Mouse (Mus musculus) ovary, adult 18-20 months (tissue): ENCODE results near the gene Pla2g6.

Experiments used
- DNase-seq: peaks from one replicate; pipeline ENCODE4 v3.0.0; 2022; ENCODE audit warnings: low spot score, mixed read lengths

The Pla2g6 gene

GRCm38 (mm10) chr15:79322281-79322990, 5.8 kb downstream of the Pla2g6 start:
- DNase-seq = peak; percentile 73

- no peak for DNase-seq
Measured at GRCm38 (mm10) chr15:79321733-79322190, 6.4 kb downstream of the Pla2g6 start.

GRCm38 (mm10) chr15:79313848-79314369, 14.3 kb downstream of the Pla2g6 start:
- no peak for DNase-seq

- DNase-seq = peak; percentile 55
Measured at GRCm38 (mm10) chr15:79307861-79308260, 20.3 kb downstream of the Pla2g6 start.

GRCm38 (mm10) chr15:79306043-79306637, 22.1 kb downstream of the Pla2g6 start:
- no peak for DNase-seq

GRCm38 (mm10) chr15:79304832-79305231, 23.4 kb downstream of the Pla2g6 start:
- DNase-seq = no peak

GRCm38 (mm10) chr15:79303725-79304124, 24.5 kb downstream of the Pla2g6 start:
- no peak for DNase-seq

GRCm38 (mm10) chr15:79299563-79300155, 28.5 kb downstream of the Pla2g6 start:
- DNase-seq = no peak

GRCm38 (mm10) chr15:79298553-79298952, 29.6 kb downstream of the Pla2g6 start:
- no peak for DNase-seq

GRCm38 (mm10) chr15:79292779-79293178, 35.4 kb downstream of the Pla2g6 start:
- no peak for DNase-seq

GRCm38 (mm10) chr15:79290340-79290739, 37.9 kb downstream of the Pla2g6 start:
- DNase-seq = no peak

- no peak for DNase-seq
Measured at GRCm38 (mm10) chr15:79289441-79289840, 38.7 kb downstream of the Pla2g6 start.

GRCm38 (mm10) chr15:79288387-79288786, 39.8 kb downstream of the Pla2g6 start:
- DNase-seq = no peak

- DNase-seq = no peak
Measured at GRCm38 (mm10) chr15:79287091-79287490, 41.1 kb downstream of the Pla2g6 start.

GRCm38 (mm10) chr15:79286141-79286540, 42.0 kb downstream of the Pla2g6 start:
- no peak for DNase-seq

- no peak for DNase-seq
Measured at GRCm38 (mm10) chr15:79285399-79285798, 42.8 kb downstream of the Pla2g6 start, which contains the start of gene Baiap2l2. Gene Baiap2l2, minus strand, starts transcription at chr15:79285537.

- DNase-seq = no peak
Measured at GRCm38 (mm10) chr15:79283371-79283770, 44.8 kb downstream of the Pla2g6 start.

- DNase-seq = no peak
Measured at GRCm38 (mm10) chr15:79282434-79282833, 45.8 kb downstream of the Pla2g6 start.

- no peak for DNase-seq
Measured at GRCm38 (mm10) chr15:79281389-79281788, 46.8 kb downstream of the Pla2g6 start.

GRCm38 (mm10) chr15:79280850-79281249, 47.3 kb downstream of the Pla2g6 start:
- no peak for DNase-seq

GRCm38 (mm10) chr15:79280209-79280608, 48.0 kb downstream of the Pla2g6 start:
- no peak for DNase-seq

- no peak for DNase-seq
Measured at GRCm38 (mm10) chr15:79277728-79278127, 50.5 kb downstream of the Pla2g6 start.

GRCm38 (mm10) chr15:79273020-79273419, 55.2 kb downstream of the Pla2g6 start:
- DNase-seq = no peak
